Mouse (Mus musculus): ENCODE data around the gene Rnf11. TPM values are rescaled to one million over a fixed set of nuclear protein-coding genes. Genes with fewer than 3 reads are reported as not detected.

Rnf11 gene
- polyA plus RNA-seq, 1 experiment from 2014 or later = 67.3 TPM

- Histone ChIP-seq H3K4me1 (replicated peaks) (peaks cover 20% of the 10 kb centered on the region), H3K4me2 (peak overlapping the region; percentile 63), H3K36me3 (0 out of 2 replicates have a peak, but pooled peaks cover 3% of the 10 kb centered on the region), H3K4me3 (peak overlapping the region; percentile 89), H3K9ac (peak overlapping the region; percentile 99), H3K27me3 (no peaks in the 10 kb centered on the region), H3K27ac (replicated peaks) (no peak overlapping the region), H3K9me3 (no peaks in the 10 kb centered on the region)
- 48% methylated on average over 2 of the region's 2 CpGs for WGBS
- ATAC-seq (ENCODE audit: low FRiP score, low read depth) = no peak
These were observed 9.4 kb downstream of the Rnf11 start for GRCm38 (mm10) chr4:109475078-109475477.

GRCm38 (mm10) chr4:109472566-109472965 is 12.0 kb downstream of the Rnf11 start:
- WGBS = 92% methylated on average over 3 of the region's 3 CpGs
- Histone ChIP-seq H3K27me3 (no peaks in the 10 kb centered on the region), H3K4me1 (replicated peaks) (peaks cover 23% of the 10 kb centered on the region), H3K27ac (replicated peaks) (no peak overlapping the region), H3K4me2 (no peak overlapping the region), H3K4me3 (no peak overlapping the region), H3K36me3 (0 out of 2 replicates have a peak, but pooled peaks cover 3% of the 10 kb centered on the region), H3K9ac (no peak overlapping the region), H3K9me3 (no peaks in the 10 kb centered on the region)
- ATAC-seq (ENCODE audit: low FRiP score, low read depth) = no peak

- no peak overlapping the region for H3K4me3 ChIP-seq
- H3K27ac ChIP-seq (replicated peaks) = no peak overlapping the region
- H3K4me2 ChIP-seq = no peak overlapping the region
- H3K4me1 ChIP-seq (replicated peaks) = peaks cover 23% of the 10 kb centered on the region
- no peak for ATAC-seq (ENCODE audit: low FRiP score, low read depth)
- H3K27me3 ChIP-seq = no peaks in the 10 kb centered on the region
- no peak overlapping the region for H3K9ac ChIP-seq
- 0 out of 2 replicates have a peak, but pooled peaks cover 3% of the 10 kb centered on the region for H3K36me3 ChIP-seq
- no peaks in the 10 kb centered on the region for H3K9me3 ChIP-seq
These were observed 12.9 kb downstream of the Rnf11 start for GRCm38 (mm10) chr4:109471606-109472005.

- Histone ChIP-seq H3K9me3 (no peaks in the 10 kb centered on the region), H3K27ac (replicated peaks) (no peak overlapping the region), H3K4me1 (replicated peaks) (0 out of 2 replicates have a peak, but pooled peaks cover 5% of the 10 kb centered on the region), H3K27me3 (no peaks in the 10 kb centered on the region), H3K9ac (no peak overlapping the region), H3K36me3 (0 out of 2 replicates have a peak, but pooled peaks cover 2% of the 10 kb centered on the region), H3K4me3 (no peak overlapping the region), H3K4me2 (no peak overlapping the region)
- no peak for ATAC-seq (ENCODE audit: low FRiP score, low read depth)
These were observed 16.8 kb downstream of the Rnf11 start for GRCm38 (mm10) chr4:109467687-109468086.

GRCm38 (mm10) chr4:109463892-109464291 is 20.6 kb downstream of the Rnf11 start:
- Histone ChIP-seq H3K27me3 (no peaks in the 10 kb centered on the region), H3K27ac (replicated peaks) (no peak overlapping the region), H3K9me3 (no peaks in the 10 kb centered on the region), H3K36me3 (no peaks in the 10 kb centered on the region), H3K4me1 (replicated peaks) (no peaks in the 10 kb centered on the region), H3K9ac (no peak overlapping the region), H3K4me2 (no peak overlapping the region), H3K4me3 (no peak overlapping the region)
- no peak for ATAC-seq (ENCODE audit: low FRiP score, low read depth)

- 0 out of 2 replicates have a peak, but pooled peaks cover 3% of the 10 kb centered on the region for H3K36me3 ChIP-seq
- H3K4me1 ChIP-seq (replicated peaks) = no peaks in the 10 kb centered on the region
- H3K27ac ChIP-seq (replicated peaks) = no peak overlapping the region
- H3K4me2 ChIP-seq = no peak overlapping the region
- H3K9me3 ChIP-seq = no peaks in the 10 kb centered on the region
- WGBS = 78% methylated on average over 3 of the region's 3 CpGs
- H3K4me3 ChIP-seq = no peak overlapping the region
- no peaks in the 10 kb centered on the region for H3K27me3 ChIP-seq
- no peak for ATAC-seq (ENCODE audit: low FRiP score, low read depth)
- H3K9ac ChIP-seq = no peak overlapping the region
These were observed 23.9 kb downstream of the Rnf11 start for GRCm38 (mm10) chr4:109460421-109461179.

- Histone ChIP-seq H3K4me2 (no peak overlapping the region), H3K4me3 (no peak overlapping the region), H3K4me1 (replicated peaks) (no peaks in the 10 kb centered on the region), H3K36me3 (peaks cover 22% of the 10 kb centered on the region), H3K9me3 (no peaks in the 10 kb centered on the region), H3K27me3 (no peaks in the 10 kb centered on the region), H3K9ac (no peak overlapping the region), H3K27ac (replicated peaks) (no peak overlapping the region)
- no peak for ATAC-seq (ENCODE audit: low FRiP score, low read depth)
- 92% methylated on average over 6 of the region's 6 CpGs for WGBS
These were observed 27.7 kb downstream of the Rnf11 start for GRCm38 (mm10) chr4:109456821-109457220.

GRCm38 (mm10) chr4:109448531-109448930 is 36.0 kb downstream of the Rnf11 start:
- Histone ChIP-seq H3K4me3 (no peak overlapping the region), H3K9ac (no peak overlapping the region), H3K9me3 (no peaks in the 10 kb centered on the region), H3K27ac (replicated peaks) (no peak overlapping the region), H3K27me3 (no peaks in the 10 kb centered on the region), H3K4me1 (replicated peaks) (peaks cover 6% of the 10 kb centered on the region; the same call in 1 of the 2 replicates), H3K4me2 (no peak overlapping the region), H3K36me3 (peaks cover 23% of the 10 kb centered on the region; the same call in 1 of the 2 replicates)
- WGBS = 100% methylated on average over 2 of the region's 2 CpGs
- no peak for ATAC-seq (ENCODE audit: low FRiP score, low read depth)

GRCm38 (mm10) chr4:109445956-109446355 is 38.6 kb downstream of the Rnf11 start:
- Histone ChIP-seq H3K27me3 (no peaks in the 10 kb centered on the region), H3K27ac (replicated peaks) (no peak overlapping the region), H3K9me3 (no peaks in the 10 kb centered on the region), H3K4me2 (no peak overlapping the region), H3K4me3 (no peak overlapping the region), H3K36me3 (0 out of 2 replicates have a peak, but pooled peaks cover 10% of the 10 kb centered on the region), H3K4me1 (replicated peaks) (peaks cover 6% of the 10 kb centered on the region; the same call in 1 of the 2 replicates), H3K9ac (no peak overlapping the region)
- ATAC-seq (ENCODE audit: low FRiP score, low read depth) = no peak
- WGBS = 85% methylated on average over 1 of the region's 1 CpGs

GRCm38 (mm10) chr4:109445397-109445796 is 39.1 kb downstream of the Rnf11 start:
- Histone ChIP-seq H3K36me3 (0 out of 2 replicates have a peak, but pooled peaks cover 10% of the 10 kb centered on the region), H3K4me3 (no peak overlapping the region), H3K4me2 (no peak overlapping the region), H3K9ac (no peak overlapping the region), H3K27ac (replicated peaks) (no peak overlapping the region), H3K9me3 (no peaks in the 10 kb centered on the region), H3K4me1 (replicated peaks) (peaks cover 6% of the 10 kb centered on the region; the same call in 1 of the 2 replicates), H3K27me3 (no peaks in the 10 kb centered on the region)
- no peak; the same call in 1 of the 2 replicates for ATAC-seq (ENCODE audit: low FRiP score, low read depth)
- WGBS = 79% methylated on average over 2 of the region's 2 CpGs

GRCm38 (mm10) chr4:109444951-109445350 is 39.6 kb downstream of the Rnf11 start:
- Histone ChIP-seq H3K27ac (replicated peaks) (no peak overlapping the region), H3K36me3 (0 out of 2 replicates have a peak, but pooled peaks cover 10% of the 10 kb centered on the region), H3K9me3 (no peaks in the 10 kb centered on the region), H3K4me2 (no peak overlapping the region), H3K27me3 (no peaks in the 10 kb centered on the region), H3K4me3 (no peak overlapping the region), H3K9ac (no peak overlapping the region), H3K4me1 (replicated peaks) (peaks cover 6% of the 10 kb centered on the region; the same call in 1 of the 2 replicates)
- no peak for ATAC-seq (ENCODE audit: low FRiP score, low read depth)
- WGBS = 61% methylated on average over 2 of the region's 2 CpGs

- no peaks in the 10 kb centered on the region for H3K9me3 ChIP-seq
- 81% methylated on average over 6 of the region's 6 CpGs for WGBS
- H3K4me2 ChIP-seq = no peak overlapping the region
- no peak for ATAC-seq (ENCODE audit: low FRiP score, low read depth)
- no peak overlapping the region for H3K9ac ChIP-seq
- H3K36me3 ChIP-seq = 0 out of 2 replicates have a peak, but pooled peaks cover 7% of the 10 kb centered on the region
- no peak overlapping the region for H3K27ac ChIP-seq (replicated peaks)
- H3K27me3 ChIP-seq = no peaks in the 10 kb centered on the region
- H3K4me1 ChIP-seq (replicated peaks) = peaks cover 6% of the 10 kb centered on the region; the same call in 1 of the 2 replicates
- H3K4me3 ChIP-seq = no peak overlapping the region
These were observed 40.1 kb downstream of the Rnf11 start for GRCm38 (mm10) chr4:109444471-109444870.

Measured in hindbrain, embryonic 15.5 days (tissue).